Mouse (Mus musculus) hindbrain, embryonic 15.5 days (tissue): ENCODE measurements at regions not wholly inside any gene's neighbourhood (a gene's known extent, or its start where the extent isn't known, plus 50 kb on each side); places are given as distances from the start of the nearest gene placed in this dataset.
"Not testable (repeated sequence)": the region's sequence is repeated elsewhere in the genome, so short reads cannot be mapped to it uniquely, and the experiment has no call there.

ENCODE experiments used
- ATAC-seq: fragments of 200-750 bp; cut with Nextera tagmentation; 2 replicates; pipeline ENCODE4 v1.8.0; 2017; ENCODE audit warnings: low read depth, moderate number of reproducible peaks, moderate TSS enrichment; ENCODE audit not compliant: low FRiP score
- H3K27ac ChIP-seq: fragments of 300-500 bp; sonication (generic); replicated peaks from 2 replicates; pipeline ENCODE4 v1.5.1; 2015; ENCODE audit warnings: mild to moderate bottlenecking, inconsistent platforms
- H3K27me3 ChIP-seq: fragments of 300-500 bp; sonication (generic); 2 replicates; pipeline ENCODE4 v1.6.1; 2015; ENCODE audit warnings: control low read depth, inconsistent platforms
- H3K36me3 ChIP-seq: fragments of 300-500 bp; sonication (generic); 2 replicates; pipeline ENCODE4 v1.6.1; 2015; ENCODE audit warnings: control low read depth, inconsistent platforms
- H3K4me1 ChIP-seq: fragments of 300-500 bp; sonication (generic); replicated peaks from 2 replicates; pipeline ENCODE4 v1.6.1; 2015; ENCODE audit warnings: control low read depth, inconsistent platforms
- H3K4me2 ChIP-seq: fragments of 300-500 bp; sonication (generic); 2 replicates; pipeline ENCODE4 v1.6.1; 2015; ENCODE audit warnings: moderate library complexity, mild to moderate bottlenecking, inconsistent platforms
- H3K4me3 ChIP-seq: fragments of 300-500 bp; sonication (generic); 2 replicates; pipeline ENCODE4 v1.5.1; 2015; ENCODE audit warnings: mild to moderate bottlenecking, inconsistent platforms
- H3K9ac ChIP-seq: fragments of 300-500 bp; sonication (generic); 2 replicates; pipeline ENCODE4 v1.6.1; 2015; ENCODE audit warnings: inconsistent platforms
- H3K9me3 ChIP-seq: fragments of 300-500 bp; sonication (generic); 2 replicates; pipeline ENCODE4 v1.6.1; 2016; ENCODE audit warnings: control low read depth, inconsistent platforms
- WGBS: fragments of 180-500 bp; shearing (Covaris S2); methylation state at CpG from one replicate; pipeline ENCODE4 v1.1.7; 2015; 5-methylcytosine and 5-hydroxymethylcytosine counted together

DNA sequence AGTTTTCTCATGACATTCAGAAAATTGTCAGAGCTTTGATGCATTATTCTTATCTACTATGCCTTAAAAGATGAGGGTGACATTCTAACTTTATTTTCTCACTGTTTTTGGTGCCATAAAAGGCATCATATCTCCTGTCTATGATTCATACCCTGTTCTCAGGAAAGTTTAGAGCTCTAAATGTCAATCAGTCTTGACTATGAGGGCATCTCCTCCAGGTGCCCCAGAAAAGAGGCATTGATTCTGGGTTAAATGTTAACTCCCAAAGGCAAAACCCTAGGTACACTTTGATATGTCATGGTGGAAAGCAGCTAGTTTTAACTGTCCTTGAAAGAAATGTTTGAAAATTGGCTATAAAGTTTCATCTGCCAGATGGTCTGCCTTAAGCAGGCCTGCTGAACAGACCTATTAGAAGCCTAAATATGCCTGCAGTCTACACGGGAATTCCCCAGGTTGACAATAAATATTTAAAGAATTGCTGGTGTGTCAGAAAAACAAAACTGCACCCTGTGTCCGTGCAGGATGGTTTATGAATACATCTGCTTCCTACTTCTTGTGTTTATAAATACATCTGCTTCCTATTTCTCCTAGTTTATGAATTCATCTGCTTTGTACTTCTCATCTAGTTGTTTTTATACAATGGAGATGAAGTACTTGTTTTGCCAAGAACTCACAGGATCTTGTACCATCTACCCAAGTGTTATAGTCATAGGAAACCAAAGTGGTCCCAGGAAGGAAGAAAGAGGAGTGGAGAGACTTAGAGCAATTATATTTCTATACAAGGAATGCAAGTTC lies 172.3 kb downstream of the Snca start:
- no peaks in the 10 kb centered on the region for H3K27me3 ChIP-seq
- H3K4me2 ChIP-seq = no peak overlapping the region
- 70% methylated on average over 2 of the region's 2 CpGs for WGBS
- no peak overlapping the region for H3K9ac ChIP-seq
- no peaks in the 10 kb centered on the region for H3K4me1 ChIP-seq
- no peak for ATAC-seq
- no peaks in the 10 kb centered on the region for H3K36me3 ChIP-seq
- no peaks in the 10 kb centered on the region for H3K9me3 ChIP-seq
- H3K27ac ChIP-seq = no peak overlapping the region
- no peak overlapping the region for H3K4me3 ChIP-seq

GRCm38 (mm10) chr6:60646983-60647617 lies 182.6 kb downstream of the Snca start:
- H3K36me3 ChIP-seq, H3K9ac ChIP-seq, H3K4me2 ChIP-seq, H3K4me1 ChIP-seq, H3K27ac ChIP-seq, H3K4me3 ChIP-seq, ATAC-seq, H3K27me3 ChIP-seq, H3K9me3 ChIP-seq: not testable (repeated sequence)
- WGBS = 59% methylated on average over 2 of the region's 2 CpGs

DNA sequence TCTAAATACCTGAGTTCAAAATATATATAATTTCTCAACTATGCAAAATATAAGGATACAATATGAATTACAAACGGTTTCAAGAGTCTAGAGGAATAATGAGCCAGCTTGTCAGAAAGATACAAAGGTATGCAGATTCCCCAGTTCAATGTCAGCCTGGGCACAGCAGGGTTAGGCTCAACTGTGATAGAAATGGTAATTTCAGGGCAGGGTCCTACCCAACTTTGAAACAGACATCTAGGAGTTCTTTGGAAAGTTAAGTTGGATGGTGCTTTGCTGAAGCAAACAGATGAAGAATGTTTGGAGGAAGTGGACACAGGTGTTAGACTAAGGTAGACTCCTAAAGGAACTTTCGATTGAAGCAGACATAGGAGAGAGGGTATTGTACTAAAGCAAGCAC lies 187.4 kb downstream of the Snca start:
- Histone ChIP-seq H3K27ac (no peak overlapping the region), H3K4me2 (no peak overlapping the region), H3K27me3 (no peaks in the 10 kb centered on the region), H3K4me3 (no peak overlapping the region), H3K9ac (no peak overlapping the region), H3K4me1 (no peaks in the 10 kb centered on the region), H3K36me3 (no peaks in the 10 kb centered on the region), H3K9me3 (no peaks in the 10 kb centered on the region)
- ATAC-seq = no peak
- WGBS = 64% methylated on average over 2 of the region's 2 CpGs

DNA sequence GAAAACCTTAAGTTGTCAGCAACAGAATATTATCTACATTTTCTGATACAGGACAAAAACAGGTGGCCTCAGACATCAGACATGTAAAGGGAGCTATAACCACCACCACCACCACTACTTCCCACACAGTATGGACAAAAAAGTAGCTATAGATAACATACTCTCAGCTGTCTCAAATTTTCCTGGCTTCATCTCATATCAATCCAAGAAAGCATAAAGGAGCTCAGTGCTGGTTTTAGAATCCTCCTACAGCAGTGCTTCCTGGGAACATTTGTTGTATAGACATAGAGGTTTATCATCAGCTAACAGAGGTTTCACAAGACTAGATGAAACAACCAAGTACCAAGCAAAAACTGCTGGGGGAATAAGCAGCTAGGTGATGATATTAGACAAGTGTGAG lies 213.3 kb downstream of the Snca start:
- Histone ChIP-seq H3K9ac (no peak overlapping the region), H3K36me3 (no peaks in the 10 kb centered on the region), H3K4me1 (no peaks in the 10 kb centered on the region)

DNA sequence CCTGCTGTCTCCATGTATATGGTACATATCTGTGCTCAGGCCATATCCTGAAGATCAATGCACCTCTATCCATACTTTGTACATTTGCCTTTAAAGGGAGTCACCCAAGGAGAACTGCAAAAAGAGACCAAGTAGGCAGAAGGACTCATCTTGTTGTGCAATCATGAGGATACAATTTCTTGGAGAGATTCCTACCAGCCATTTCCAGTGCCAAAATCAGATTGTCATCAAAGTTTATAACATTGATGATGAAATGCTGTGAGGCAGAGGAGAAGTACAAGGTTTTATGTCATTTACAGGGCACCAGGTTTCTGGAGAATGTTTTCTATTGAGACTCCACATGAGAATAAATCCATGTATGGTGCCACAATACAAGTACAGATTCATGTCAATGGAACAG lies 229.5 kb downstream of the Snca start:
- no peak overlapping the region for H3K4me3 ChIP-seq
- H3K9ac ChIP-seq = no peak overlapping the region
- H3K4me2 ChIP-seq = no peak overlapping the region
- no peaks in the 10 kb centered on the region for H3K36me3 ChIP-seq
- H3K27ac ChIP-seq = no peak overlapping the region
- no peaks in the 10 kb centered on the region for H3K9me3 ChIP-seq
- no peak for ATAC-seq
- no peaks in the 10 kb centered on the region for H3K4me1 ChIP-seq
- H3K27me3 ChIP-seq = no peaks in the 10 kb centered on the region

More for the DNA sequence above, 213.3 kb downstream of the Snca start:
- Histone ChIP-seq H3K27me3 (no peaks in the 10 kb centered on the region), H3K4me2 (no peak overlapping the region), H3K4me3 (no peak overlapping the region), H3K9me3 (no peaks in the 10 kb centered on the region), H3K27ac (no peak overlapping the region)
- ATAC-seq = no peak

DNA sequence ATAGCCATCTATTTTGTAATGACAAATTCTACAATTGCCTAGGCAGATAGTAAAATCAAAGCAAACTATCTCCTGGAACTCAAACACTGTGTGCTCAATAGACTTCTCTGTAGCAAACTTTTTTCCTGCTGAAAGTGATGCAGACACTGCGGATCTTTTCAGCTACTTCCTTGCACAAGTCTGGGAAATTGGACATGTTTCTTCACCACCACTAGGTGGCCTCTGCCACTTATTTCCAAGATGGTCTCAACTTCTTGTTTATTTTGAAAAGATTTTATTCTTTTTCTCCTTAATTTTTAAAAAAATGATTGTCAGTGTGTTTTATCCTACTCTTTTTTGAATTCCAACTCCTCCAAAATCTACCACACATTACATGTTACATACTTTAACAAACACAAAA lies 265.4 kb downstream of the Snca start:
- Histone ChIP-seq H3K4me1 (no peaks in the 10 kb centered on the region), H3K9me3 (no peaks in the 10 kb centered on the region), H3K9ac (no peak overlapping the region), H3K36me3 (no peaks in the 10 kb centered on the region), H3K4me2 (no peak overlapping the region), H3K27me3 (no peaks in the 10 kb centered on the region), H3K27ac (no peak overlapping the region), H3K4me3 (no peak overlapping the region)
- WGBS = 67% methylated on average over 1 of the region's 1 CpGs
- ATAC-seq = no peak

DNA sequence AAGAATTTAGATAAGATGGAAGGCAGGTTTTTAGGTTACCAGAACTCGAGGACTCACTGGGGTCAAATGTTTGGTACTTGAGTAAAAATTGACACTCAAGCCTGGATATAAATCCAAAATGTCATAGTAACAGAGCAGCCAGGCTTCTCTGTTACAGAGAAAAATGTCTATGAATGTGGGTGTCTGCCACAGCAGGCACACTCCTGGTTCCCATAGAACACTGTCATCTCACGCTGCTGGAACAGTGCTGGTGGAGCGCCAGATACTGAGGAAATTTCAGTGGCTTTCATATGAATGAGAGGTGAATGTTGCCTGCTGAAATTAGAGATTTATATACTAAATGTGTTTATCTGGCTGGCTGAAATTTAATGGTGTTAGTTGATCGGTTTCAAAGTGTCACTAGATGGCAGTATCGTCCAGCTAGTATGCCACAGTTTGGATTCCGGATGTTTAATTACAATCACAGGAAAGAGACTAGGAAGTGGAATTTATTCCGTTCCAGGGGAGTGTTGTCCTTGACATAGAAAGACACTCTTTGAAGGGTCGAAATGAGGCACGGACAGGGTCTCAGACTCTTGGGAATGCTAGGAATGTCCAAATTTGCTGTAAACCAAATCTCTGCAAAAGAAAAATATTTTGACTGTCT lies 273.9 kb downstream of the Snca start:
- H3K4me2 ChIP-seq = peak overlapping the region; percentile 45

More for the DNA sequence above, 273.9 kb downstream of the Snca start:
- 43% methylated on average over 9 of the region's 9 CpGs for WGBS
- H3K4me1 ChIP-seq = no peaks in the 10 kb centered on the region
- H3K9me3 ChIP-seq = peaks cover 12% of the 10 kb centered on the region; the same call in 1 of the 2 replicates
- H3K36me3 ChIP-seq = no peaks in the 10 kb centered on the region
- H3K27ac ChIP-seq = no peak overlapping the region
- H3K27me3 ChIP-seq = no peaks in the 10 kb centered on the region
- peak; percentile 65; the same call in 1 of the 2 replicates for ATAC-seq
- H3K9ac ChIP-seq = no peak overlapping the region
- H3K4me3 ChIP-seq = no peak overlapping the region
